Mouse (Mus musculus) thymus, adult 2 months (tissue): ENCODE results near the gene Wfdc15a.

ENCODE experiments used
- CTCF ChIP-seq: fragments of 200-500 bp; IDR thresholded peaks from 2 replicates; pipeline ENCODE4 v1.5.1; 2012; ENCODE audit warnings: mild to moderate bottlenecking, control low read depth, low read length, moderate library complexity, borderline replicate concordance; ENCODE audit not compliant: control insufficient read depth, poor library complexity, insufficient read depth; ENCODE audit errors: extremely low read depth
- POLR2A ChIP-seq: fragments of 200-500 bp; IDR thresholded peaks from 2 replicates; pipeline ENCODE4 v1.6.1; 2012; ENCODE audit warnings: mild to moderate bottlenecking, low read length, control low read depth, moderate library complexity; ENCODE audit not compliant: control insufficient read depth, poor library complexity, insufficient read depth; ENCODE audit errors: extremely low read depth

- no peak for TF ChIP-seq CTCF
- TF ChIP-seq POLR2A: no peak
These were observed 16.6 kb downstream of the Wfdc15a start for GRCm38 (mm10) chr2:164183340-164183739.
